Mouse (Mus musculus): ENCODE results near the gene Ubc.

Gene Ubc

GRCm38 (mm10) chr5:125382673-125383558 lies 7.1 kb downstream of the Ubc start:
- DNase-seq (ENCODE audit: low spot score in 2 of 2): peak in 1 of 2 experiments; percentile 42

DNA sequence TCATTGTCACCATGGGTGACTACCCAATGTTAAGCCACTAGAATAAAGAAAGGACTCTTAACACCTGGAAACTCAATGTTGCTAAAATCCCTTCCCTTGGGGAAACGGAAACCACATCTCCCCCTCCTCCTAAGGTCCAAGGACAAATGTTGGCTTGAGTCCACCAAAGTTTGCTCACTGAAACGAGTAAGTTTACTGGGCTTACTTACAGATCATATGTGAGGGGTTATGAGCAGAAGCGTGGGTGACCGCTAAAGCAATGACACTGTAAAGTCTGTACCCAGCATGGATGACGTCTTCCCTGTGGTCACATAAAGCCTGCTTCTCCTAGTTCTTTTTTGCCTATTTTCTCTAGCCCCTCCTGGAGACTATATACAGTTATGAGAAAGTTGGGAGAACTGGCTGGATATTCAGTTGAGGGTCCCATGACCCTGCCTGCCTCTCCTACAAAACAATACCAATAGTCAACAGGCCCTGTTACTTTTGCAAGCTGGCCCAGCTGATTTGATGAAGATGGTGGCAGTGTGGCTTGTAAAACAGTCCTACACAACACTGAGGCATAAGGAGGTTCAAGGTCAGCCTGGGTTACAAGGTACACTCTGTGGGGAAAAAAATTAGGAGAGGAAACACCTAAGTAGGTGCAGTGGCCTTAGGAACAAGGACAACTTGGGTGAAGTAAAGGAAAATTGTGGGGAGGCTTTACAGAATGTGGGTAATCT lies 7.9 kb downstream of the Ubc start:
- no peak for DNase-seq (ENCODE audit: low spot score in 2 of 2)

GRCm38 (mm10) chr5:125378919-125379318 lies 11.1 kb downstream of the Ubc start:
- no peak for DNase-seq (ENCODE audit: low spot score in 2 of 2)

GRCm38 (mm10) chr5:125377214-125377613 lies 12.8 kb downstream of the Ubc start:
- DNase-seq (ENCODE audit: low spot score in 2 of 2): no peak

DNA sequence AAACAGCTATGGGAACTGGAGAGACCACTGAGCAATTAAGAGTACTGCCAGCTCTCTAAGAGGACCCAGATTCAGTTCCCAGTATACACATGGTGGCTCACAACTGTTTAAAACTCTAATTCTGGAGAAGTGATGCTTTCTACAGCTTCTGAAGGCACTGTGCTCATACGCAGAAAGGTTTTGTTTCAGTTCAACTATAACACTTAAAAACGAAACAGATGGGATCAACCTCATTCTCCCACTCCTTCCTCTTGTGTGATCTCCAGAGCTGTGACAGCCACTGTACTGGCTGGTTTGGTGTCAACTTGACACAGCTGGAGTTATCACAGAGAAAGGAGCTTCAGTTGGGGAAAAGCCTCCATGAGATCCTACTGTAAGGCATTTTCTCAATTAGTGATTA lies 14.1 kb downstream of the Ubc start:
- DNase-seq (ENCODE audit: low spot score in 2 of 2): no peak

- DNase-seq (ENCODE audit: low spot score in 2 of 2): no peak
Measured at GRCm38 (mm10) chr5:125372027-125372426, 18.0 kb downstream of the Ubc start.

- no peak for DNase-seq (ENCODE audit: low spot score in 2 of 2)
Measured at GRCm38 (mm10) chr5:125370950-125371693, 18.9 kb downstream of the Ubc start.

GRCm38 (mm10) chr5:125368568-125368967 lies 21.4 kb downstream of the Ubc start:
- peak in 1 of 2 experiments; percentile 32 for DNase-seq (ENCODE audit: low spot score in 2 of 2)

DNA sequence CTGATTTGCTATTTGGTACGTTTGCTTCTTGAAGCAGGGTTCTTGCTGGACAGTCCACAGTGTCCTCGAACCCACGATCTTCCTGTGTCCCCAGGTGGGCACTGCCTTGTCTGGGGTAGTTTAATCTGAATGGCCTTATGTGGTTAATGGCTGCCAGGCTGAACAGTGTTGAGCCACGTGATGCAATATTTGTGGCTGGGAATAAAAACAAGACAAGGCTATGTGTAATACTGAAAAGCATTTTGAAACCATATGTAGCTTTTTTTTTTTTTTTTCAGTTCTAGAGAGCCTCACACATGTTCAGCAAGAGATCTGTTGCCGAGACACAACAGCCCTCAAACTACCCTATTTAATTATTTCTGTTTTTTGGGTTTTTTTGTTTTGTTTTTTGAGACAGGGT lies 21.8 kb downstream of the Ubc start:
- DNase-seq (ENCODE audit: low spot score in 2 of 2): no peak

DNA sequence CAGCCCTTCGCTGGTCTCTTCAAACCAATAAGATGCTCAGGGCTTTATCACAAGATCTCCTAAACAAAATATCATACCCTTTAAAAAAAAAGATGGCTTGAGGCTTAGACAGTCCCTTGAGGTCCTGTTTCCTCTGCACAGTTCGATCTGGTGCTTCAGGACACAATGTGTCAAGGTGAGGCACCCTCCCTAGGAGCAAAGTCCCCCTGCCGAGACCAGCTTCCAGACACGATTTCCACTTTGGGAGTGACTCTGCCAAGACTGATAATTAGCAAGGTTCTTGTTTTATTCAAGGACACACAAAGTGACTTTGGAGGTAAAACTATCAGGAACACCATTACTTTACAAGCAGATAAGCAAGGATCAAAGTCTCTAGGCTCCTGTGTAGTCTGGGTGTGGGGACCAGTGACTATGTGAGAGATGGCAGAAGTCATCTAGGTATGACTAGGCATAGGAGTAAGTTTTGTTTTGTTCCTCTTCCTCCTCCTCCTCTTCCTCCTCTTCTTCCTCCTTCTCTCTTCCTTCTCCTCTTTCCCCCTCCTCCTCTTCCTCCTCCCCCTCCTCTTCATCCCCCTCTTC lies 25.1 kb downstream of the Ubc start:
- no peak for DNase-seq (ENCODE audit: low spot score in 2 of 2)

DNA sequence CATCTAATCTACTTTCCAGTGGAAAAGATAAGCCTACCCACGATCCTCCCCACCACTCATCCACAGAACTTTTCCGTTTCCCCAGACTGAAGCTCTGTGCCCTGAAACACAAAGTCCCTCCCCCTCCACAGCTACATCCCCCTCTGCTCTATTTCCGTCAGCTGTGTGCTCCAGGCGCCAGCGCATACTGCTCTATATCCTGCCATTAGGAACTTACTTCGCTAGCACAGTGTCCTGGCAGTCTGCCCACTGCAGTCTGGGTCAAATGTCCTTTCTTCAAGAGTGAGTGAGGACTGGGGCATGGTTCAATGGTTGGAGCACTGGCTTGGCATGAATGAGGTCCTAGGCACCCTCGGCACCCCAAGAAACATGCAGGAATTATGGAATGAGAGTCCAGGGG lies 26.1 kb downstream of the Ubc start:
- no peak for DNase-seq (ENCODE audit: low spot score in 2 of 2)

GRCm38 (mm10) chr5:125360981-125361510 lies 29.0 kb downstream of the Ubc start:
- no peak for DNase-seq (ENCODE audit: low spot score in 2 of 2)

- DNase-seq (ENCODE audit: low spot score in 2 of 2): no peak
Measured at GRCm38 (mm10) chr5:125360566-125360965, 29.4 kb downstream of the Ubc start.

DNA sequence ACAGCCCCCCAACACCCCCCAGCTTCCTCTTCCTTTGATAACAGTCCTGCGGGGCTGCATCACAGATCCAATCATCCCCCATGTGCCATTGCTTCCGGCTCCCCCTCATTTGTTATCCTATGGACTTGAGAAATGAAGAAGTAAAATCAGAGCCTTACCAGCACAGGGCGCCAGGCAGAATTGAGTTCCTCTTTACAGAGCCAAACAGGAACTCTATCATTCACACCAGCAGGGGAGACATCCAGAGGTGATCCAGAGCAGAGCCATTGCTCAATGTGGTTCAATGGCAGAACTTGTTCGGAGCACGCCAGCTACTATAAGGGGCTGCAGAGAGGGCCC lies 31.8 kb downstream of the Ubc start:
- no peak for DNase-seq (ENCODE audit: low spot score in 2 of 2)

GRCm38 (mm10) chr5:125357543-125358269 lies 32.3 kb downstream of the Ubc start:
- DNase-seq (ENCODE audit: low spot score in 2 of 2): no peak

GRCm38 (mm10) chr5:125355650-125356049 lies 34.4 kb downstream of the Ubc start:
- no peak for DNase-seq (ENCODE audit: low spot score in 2 of 2)

GRCm38 (mm10) chr5:125354885-125355492 lies 35.0 kb downstream of the Ubc start:
- no peak for DNase-seq (ENCODE audit: low spot score in 2 of 2)

GRCm38 (mm10) chr5:125352781-125353294 lies 37.2 kb downstream of the Ubc start:
- no peak for DNase-seq (ENCODE audit: low spot score in 2 of 2)

- no peak for DNase-seq (ENCODE audit: low spot score in 2 of 2)
Measured at GRCm38 (mm10) chr5:125351939-125352338, 38.1 kb downstream of the Ubc start.

DNA sequence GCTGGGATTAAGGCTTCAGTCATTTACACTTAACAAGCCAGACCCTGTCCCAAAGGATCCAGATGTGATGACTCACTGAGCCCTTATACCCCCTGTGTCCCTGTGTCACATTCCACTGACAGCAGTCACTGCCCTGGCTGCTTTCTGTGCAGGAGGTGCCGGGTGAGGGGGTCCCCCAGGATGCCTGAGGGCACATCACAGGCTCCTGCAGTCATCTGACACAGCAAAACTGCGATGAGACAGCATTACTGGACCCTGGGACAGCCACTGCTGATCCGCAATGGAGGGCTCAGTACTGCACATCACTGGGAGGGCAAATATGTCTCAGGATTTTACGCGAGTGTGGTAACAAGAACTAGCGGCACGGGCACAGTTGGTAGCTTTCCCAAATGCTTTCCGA lies 38.9 kb downstream of the Ubc start:
- DNase-seq (ENCODE audit: low spot score in 2 of 2): no peak
